Mouse (Mus musculus): ENCODE results near the gene Haao. TPM values are rescaled to one million over a fixed set of nuclear protein-coding genes. Genes with fewer than 3 reads are reported as not detected.

Gene Haao
- polyA plus RNA-seq, 1 experiment from 2014 or later: not detected

- Histone ChIP-seq H3K9me3 (ENCODE audit: control insufficient read depth, low read length) (no peaks in the 10 kb centered on the region), H3K4me1 (replicated peaks; ENCODE audit: control insufficient read depth, insufficient read depth, low read length) (no peaks in the 10 kb centered on the region), H3K4me2 (ENCODE audit: low read depth, low read length, severe bottlenecking) (no peak overlapping the region), H3K4me3 (ENCODE audit: low read depth, low read length) (no peak overlapping the region), H3K9ac (ENCODE audit: low read length) (no peak overlapping the region), H3K27me3 (ENCODE audit: control insufficient read depth, insufficient read depth, low read length) (no peaks in the 10 kb centered on the region), H3K36me3 (ENCODE audit: control insufficient read depth, insufficient read depth, low read length) (no peaks in the 10 kb centered on the region), H3K27ac (ENCODE audit: low read depth, low read length) (no peak overlapping the region)
- DNase-seq (ENCODE audit: low spot score) (no peak), ATAC-seq (replicated peaks; ENCODE audit: low FRiP score) (no peak)
- WGBS: 74% methylated on average over 8 of the region's 8 CpGs
These were observed 10.0 kb downstream of the Haao start for GRCm38 (mm10) chr17:83837659-83838190.

GRCm38 (mm10) chr17:83836048-83836447 lies 11.7 kb downstream of the Haao start:
- Histone ChIP-seq H3K36me3 (ENCODE audit: control insufficient read depth, insufficient read depth, low read length) (no peaks in the 10 kb centered on the region), H3K27me3 (ENCODE audit: control insufficient read depth, insufficient read depth, low read length) (no peaks in the 10 kb centered on the region), H3K27ac (ENCODE audit: low read depth, low read length) (no peak overlapping the region), H3K4me1 (replicated peaks; ENCODE audit: control insufficient read depth, insufficient read depth, low read length) (no peaks in the 10 kb centered on the region), H3K9me3 (ENCODE audit: control insufficient read depth, low read length) (no peaks in the 10 kb centered on the region), H3K4me3 (ENCODE audit: low read depth, low read length) (no peak overlapping the region), H3K9ac (ENCODE audit: low read length) (no peak overlapping the region), H3K4me2 (ENCODE audit: low read depth, low read length, severe bottlenecking) (no peak overlapping the region)
- no peak for DNase-seq (ENCODE audit: low spot score)
- ATAC-seq (replicated peaks; ENCODE audit: low FRiP score): no peak
- 74% methylated on average over 3 of the region's 3 CpGs for WGBS

DNA sequence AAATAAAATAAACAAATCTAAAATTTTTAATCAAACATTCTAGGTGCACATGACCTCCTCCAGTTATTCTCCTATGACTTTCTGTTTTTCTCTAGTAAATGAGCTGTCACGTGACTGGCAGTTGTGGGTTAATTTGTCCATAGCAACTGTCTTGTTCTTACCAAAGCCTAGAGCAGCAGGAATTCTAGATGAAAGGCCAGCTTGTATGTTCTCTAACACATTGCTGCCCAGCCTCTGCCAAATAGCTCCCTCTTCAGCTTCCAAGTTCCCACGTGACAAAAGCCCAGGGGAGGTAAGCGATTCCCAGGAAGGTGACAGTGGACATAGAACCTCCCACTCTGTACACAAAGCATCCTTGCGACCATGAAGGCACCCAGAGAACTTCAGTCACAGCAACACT lies 13.6 kb downstream of the Haao start:
- H3K27me3 ChIP-seq (ENCODE audit: control insufficient read depth, insufficient read depth, low read length): no peaks in the 10 kb centered on the region
- H3K4me2 ChIP-seq (ENCODE audit: low read depth, low read length, severe bottlenecking): no peak overlapping the region
- ATAC-seq (replicated peaks; ENCODE audit: low FRiP score) (no peak), DNase-seq (ENCODE audit: low spot score) (no peak)
- H3K4me1 ChIP-seq (replicated peaks; ENCODE audit: control insufficient read depth, insufficient read depth, low read length): no peaks in the 10 kb centered on the region
- no peak overlapping the region for H3K9ac ChIP-seq (ENCODE audit: low read length)
- WGBS: 73% methylated on average over 4 of the region's 4 CpGs
- no peaks in the 10 kb centered on the region for H3K9me3 ChIP-seq (ENCODE audit: control insufficient read depth, low read length)
- no peaks in the 10 kb centered on the region for H3K36me3 ChIP-seq (ENCODE audit: control insufficient read depth, insufficient read depth, low read length)
- no peak overlapping the region for H3K27ac ChIP-seq (ENCODE audit: low read depth, low read length)
- H3K4me3 ChIP-seq (ENCODE audit: low read depth, low read length): no peak overlapping the region

GRCm38 (mm10) chr17:83830616-83831292 lies 17.0 kb downstream of the Haao start:
- Histone ChIP-seq H3K9ac (ENCODE audit: low read length) (no peak overlapping the region), H3K4me1 (replicated peaks; ENCODE audit: control insufficient read depth, insufficient read depth, low read length) (no peaks in the 10 kb centered on the region), H3K27ac (ENCODE audit: low read depth, low read length) (no peak overlapping the region), H3K4me3 (ENCODE audit: low read depth, low read length) (no peak overlapping the region), H3K36me3 (ENCODE audit: control insufficient read depth, insufficient read depth, low read length) (no peaks in the 10 kb centered on the region), H3K9me3 (ENCODE audit: control insufficient read depth, low read length) (no peaks in the 10 kb centered on the region), H3K27me3 (ENCODE audit: control insufficient read depth, insufficient read depth, low read length) (no peaks in the 10 kb centered on the region), H3K4me2 (ENCODE audit: low read depth, low read length, severe bottlenecking) (no peak overlapping the region)
- no peak for DNase-seq (ENCODE audit: low spot score)
- ATAC-seq (replicated peaks; ENCODE audit: low FRiP score): no peak
- 94% methylated on average over 4 of the region's 4 CpGs for WGBS

DNA sequence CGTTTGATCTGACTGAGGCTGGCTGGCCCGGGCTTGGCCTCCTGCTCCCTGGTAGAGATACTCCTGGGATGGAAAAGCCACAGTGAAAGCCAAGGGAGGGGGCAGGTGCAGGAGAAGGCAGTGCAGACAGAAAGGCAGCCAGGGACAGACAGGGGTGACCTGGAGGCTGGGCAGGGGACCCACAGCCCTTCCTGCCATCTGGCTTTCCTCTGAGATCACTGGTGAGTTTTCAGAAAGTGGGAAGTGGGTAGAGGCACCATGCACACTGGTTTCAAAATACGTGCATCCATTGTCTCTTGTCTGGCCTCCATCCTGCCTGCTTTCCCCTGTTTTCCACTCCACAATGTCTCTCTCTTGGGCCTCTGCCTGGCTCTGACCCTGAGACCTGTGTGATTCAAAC lies 18.4 kb downstream of the Haao start:
- no peak overlapping the region for H3K4me2 ChIP-seq (ENCODE audit: low read depth, low read length, severe bottlenecking)
- H3K9me3 ChIP-seq (ENCODE audit: control insufficient read depth, low read length): no peaks in the 10 kb centered on the region
- no peaks in the 10 kb centered on the region for H3K27me3 ChIP-seq (ENCODE audit: control insufficient read depth, insufficient read depth, low read length)
- H3K9ac ChIP-seq (ENCODE audit: low read length): no peak overlapping the region
- DNase-seq (ENCODE audit: low spot score) (no peak), ATAC-seq (replicated peaks; ENCODE audit: low FRiP score) (no peak)
- H3K27ac ChIP-seq (ENCODE audit: low read depth, low read length): no peak overlapping the region
- H3K4me3 ChIP-seq (ENCODE audit: low read depth, low read length): no peak overlapping the region
- 64% methylated on average over 3 of the region's 3 CpGs for WGBS
- H3K4me1 ChIP-seq (replicated peaks; ENCODE audit: control insufficient read depth, insufficient read depth, low read length): no peaks in the 10 kb centered on the region
- H3K36me3 ChIP-seq (ENCODE audit: control insufficient read depth, insufficient read depth, low read length): no peaks in the 10 kb centered on the region

DNA sequence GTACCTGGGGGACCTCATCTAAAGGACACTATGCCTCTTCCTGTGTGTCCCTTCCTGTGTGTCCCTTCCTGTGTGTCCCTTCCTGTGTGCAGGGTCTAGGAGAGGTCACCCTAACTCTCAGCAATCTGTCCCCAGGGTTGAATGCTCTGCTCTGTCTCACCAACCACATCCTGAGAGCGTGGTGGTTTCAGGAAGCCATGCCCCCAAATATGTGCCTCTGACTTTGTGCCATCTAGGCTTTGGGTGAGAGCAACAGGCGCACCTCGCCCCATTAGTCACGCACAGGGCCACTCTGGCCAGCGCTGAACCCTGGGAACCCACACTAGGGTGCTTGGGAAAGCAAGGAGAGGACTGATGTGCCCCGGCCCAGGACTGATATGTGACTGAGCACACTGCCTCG lies 23.9 kb downstream of the Haao start:
- no peaks in the 10 kb centered on the region for H3K9me3 ChIP-seq (ENCODE audit: control insufficient read depth, low read length)
- no peak overlapping the region for H3K9ac ChIP-seq (ENCODE audit: low read length)
- H3K27me3 ChIP-seq (ENCODE audit: control insufficient read depth, insufficient read depth, low read length): no peaks in the 10 kb centered on the region
- no peak overlapping the region for H3K4me2 ChIP-seq (ENCODE audit: low read depth, low read length, severe bottlenecking)
- no peak for DNase-seq (ENCODE audit: low spot score)
- WGBS: 88% methylated on average over 7 of the region's 7 CpGs
- H3K4me3 ChIP-seq (ENCODE audit: low read depth, low read length): no peak overlapping the region
- H3K27ac ChIP-seq (ENCODE audit: low read depth, low read length): no peak overlapping the region
- H3K4me1 ChIP-seq (replicated peaks; ENCODE audit: control insufficient read depth, insufficient read depth, low read length): no peaks in the 10 kb centered on the region
- ATAC-seq (replicated peaks; ENCODE audit: low FRiP score): no peak
- no peaks in the 10 kb centered on the region for H3K36me3 ChIP-seq (ENCODE audit: control insufficient read depth, insufficient read depth, low read length)

DNA sequence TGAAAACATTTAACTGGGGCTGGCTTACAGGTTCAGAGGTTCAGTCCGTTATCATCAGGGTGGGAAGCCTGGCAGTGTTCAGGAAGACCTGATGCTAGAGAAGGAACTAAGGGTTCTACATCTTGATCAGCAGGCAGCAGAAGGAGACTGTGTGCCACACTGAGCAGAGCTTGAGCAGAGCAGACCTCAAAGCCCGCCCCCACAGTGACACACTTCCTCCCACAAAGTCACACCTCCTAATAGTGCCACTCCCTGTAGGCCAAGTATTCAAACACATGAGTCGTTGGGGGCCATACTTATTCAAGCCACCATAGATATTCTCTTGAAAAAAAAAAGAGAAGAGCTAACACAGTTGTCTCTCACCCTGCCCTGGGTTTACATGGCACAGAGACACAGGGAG lies 25.9 kb downstream of the Haao start:
- H3K4me1 ChIP-seq (replicated peaks; ENCODE audit: control insufficient read depth, insufficient read depth, low read length): no peaks in the 10 kb centered on the region
- H3K4me2 ChIP-seq (ENCODE audit: low read depth, low read length, severe bottlenecking): no peak overlapping the region
- H3K36me3 ChIP-seq (ENCODE audit: control insufficient read depth, insufficient read depth, low read length): no peaks in the 10 kb centered on the region
- no peak overlapping the region for H3K4me3 ChIP-seq (ENCODE audit: low read depth, low read length)
- DNase-seq (ENCODE audit: low spot score) (no peak), ATAC-seq (replicated peaks; ENCODE audit: low FRiP score) (no peak)
- no peaks in the 10 kb centered on the region for H3K27me3 ChIP-seq (ENCODE audit: control insufficient read depth, insufficient read depth, low read length)
- no peak overlapping the region for H3K9ac ChIP-seq (ENCODE audit: low read length)
- no peak overlapping the region for H3K27ac ChIP-seq (ENCODE audit: low read depth, low read length)
- WGBS: 89% methylated on average over 3 of the region's 3 CpGs
- H3K9me3 ChIP-seq (ENCODE audit: control insufficient read depth, low read length): no peaks in the 10 kb centered on the region

DNA sequence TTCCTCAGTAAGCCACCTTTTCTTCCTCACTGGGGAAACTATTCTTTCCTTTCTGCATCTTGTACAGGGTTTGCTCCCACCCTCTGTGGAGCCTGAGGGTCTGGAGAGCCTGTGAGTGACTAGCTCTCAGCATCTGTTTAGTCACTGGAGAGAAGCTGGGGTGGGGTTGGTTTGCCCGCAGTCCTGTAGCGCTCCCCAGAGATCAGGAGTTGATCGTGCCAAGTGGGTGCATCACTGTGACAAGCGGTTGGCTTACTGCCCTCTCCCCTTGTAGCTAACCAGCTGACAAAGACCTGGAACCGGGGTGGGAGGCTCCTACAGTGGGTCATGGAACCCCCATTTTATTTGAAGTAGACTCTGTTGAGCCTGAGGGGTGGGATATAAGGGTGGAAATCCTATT lies 27.1 kb downstream of the Haao start:
- 85% methylated on average over 5 of the region's 5 CpGs for WGBS
- Histone ChIP-seq H3K4me1 (replicated peaks; ENCODE audit: control insufficient read depth, insufficient read depth, low read length) (no peaks in the 10 kb centered on the region), H3K27me3 (ENCODE audit: control insufficient read depth, insufficient read depth, low read length) (no peaks in the 10 kb centered on the region), H3K4me2 (ENCODE audit: low read depth, low read length, severe bottlenecking) (no peak overlapping the region), H3K9me3 (ENCODE audit: control insufficient read depth, low read length) (no peaks in the 10 kb centered on the region), H3K9ac (ENCODE audit: low read length) (no peak overlapping the region), H3K36me3 (ENCODE audit: control insufficient read depth, insufficient read depth, low read length) (no peaks in the 10 kb centered on the region), H3K4me3 (ENCODE audit: low read depth, low read length) (no peak overlapping the region), H3K27ac (ENCODE audit: low read depth, low read length) (no peak overlapping the region)
- DNase-seq (ENCODE audit: low spot score): no peak
- ATAC-seq (replicated peaks; ENCODE audit: low FRiP score): no peak

- WGBS: 73% methylated on average over 8 of the region's 8 CpGs
- Histone ChIP-seq H3K9ac (ENCODE audit: low read length) (no peak overlapping the region), H3K4me2 (ENCODE audit: low read depth, low read length, severe bottlenecking) (no peak overlapping the region), H3K4me1 (replicated peaks; ENCODE audit: control insufficient read depth, insufficient read depth, low read length) (no peaks in the 10 kb centered on the region), H3K4me3 (ENCODE audit: low read depth, low read length) (no peak overlapping the region), H3K27ac (ENCODE audit: low read depth, low read length) (no peak overlapping the region), H3K36me3 (ENCODE audit: control insufficient read depth, insufficient read depth, low read length) (no peaks in the 10 kb centered on the region), H3K27me3 (ENCODE audit: control insufficient read depth, insufficient read depth, low read length) (no peaks in the 10 kb centered on the region), H3K9me3 (ENCODE audit: control insufficient read depth, low read length) (no peaks in the 10 kb centered on the region)
- ATAC-seq (replicated peaks; ENCODE audit: low FRiP score) (no peak), DNase-seq (ENCODE audit: low spot score) (no peak)
These were observed 28.3 kb downstream of the Haao start for GRCm38 (mm10) chr17:83819503-83819902.

Measured in forebrain, embryonic 11.5 days (tissue).